7 mouse cellular contexts compared by ENCODE assay signal in genomic region chr5:30912156-30912555, GRCm38 (mm10). TPM values are rescaled to one million over a fixed set of nuclear protein-coding genes. Genes with fewer than 3 reads are reported as not detected.
A peak's percentile ranks its signal among the peaks of the same experiment; 100 is the strongest.
DNase-seq lines count a peak whose midpoint lies in the region; ATAC-seq and TF ChIP-seq lines count a peak whose summit lies in the region.

No protein-coding gene starts in this region.

- WGBS in midbrain, embryonic 12.5 days: 67% methylated on average over 5 of the region's 5 CpGs
- 52% methylated on average over 5 of the region's 5 CpGs for WGBS in midbrain, postnatal 0 days
- 36% methylated on average over 5 of the region's 5 CpGs for WGBS in forebrain, embryonic 16.5 days
- 59% methylated on average over 5 of the region's 5 CpGs for WGBS in limb, embryonic 13.5 days
- 50% methylated on average over 5 of the region's 5 CpGs for WGBS in stomach, postnatal 0 days

- H3K27me3 ChIP-seq in midbrain, embryonic 12.5 days: peaks cover 3% of the 10 kb centered on the region; the same call in 1 of the 2 replicates
- H3K27me3 ChIP-seq in midbrain, postnatal 0 days (ENCODE audit: insufficient read depth, low read length): no peaks in the 10 kb centered on the region
- no peaks in the 10 kb centered on the region for H3K27me3 ChIP-seq in forebrain, embryonic 16.5 days (replicated peaks; ENCODE audit: control insufficient read depth, insufficient read depth, low read length)
- no peaks in the 10 kb centered on the region for H3K27me3 ChIP-seq in limb, embryonic 13.5 days
- H3K27me3 ChIP-seq in stomach, postnatal 0 days (ENCODE audit: control insufficient read depth, insufficient read depth, low read length): no peaks in the 10 kb centered on the region

- TF ChIP-seq EP300 in stomach, postnatal 0 days (optimal IDR thresholded peaks at IDR 0.05): no peak

- no peak for DNase-seq in midbrain, postnatal 0 days (ENCODE audit: low spot score)
- DNase-seq in stomach, postnatal 0 days (ENCODE audit: low spot score): no peak
- DNase-seq in spleen, adult 18-20 months: no peak
- no peak for DNase-seq in frontal cortex, adult 2 months (ENCODE audit: extremely low spot score in 1 of 2, low spot score in 1 of 2)

- H3K27ac ChIP-seq in midbrain, embryonic 12.5 days (replicated peaks): peak overlapping the region; percentile 79
- H3K27ac ChIP-seq in midbrain, postnatal 0 days (ENCODE audit: low read depth, low read length): no peak overlapping the region
- peak overlapping the region; percentile 17; the same call in 1 of the 2 replicates for H3K27ac ChIP-seq in forebrain, embryonic 16.5 days (ENCODE audit: low read length)
- peak overlapping the region; percentile 99 for H3K27ac ChIP-seq in limb, embryonic 13.5 days
- H3K27ac ChIP-seq in stomach, postnatal 0 days (replicated peaks): peak overlapping the region; percentile 92

- H3K4me3 ChIP-seq in midbrain, embryonic 12.5 days: no peak overlapping the region
- H3K4me3 ChIP-seq in midbrain, postnatal 0 days (ENCODE audit: low read depth, low read length): no peak overlapping the region
- no peak overlapping the region for H3K4me3 ChIP-seq in forebrain, embryonic 16.5 days (replicated peaks; ENCODE audit: low read length)
- no peak overlapping the region for H3K4me3 ChIP-seq in limb, embryonic 13.5 days
- no peak overlapping the region for H3K4me3 ChIP-seq in stomach, postnatal 0 days (ENCODE audit: low read depth, low read length)

- ATAC-seq in midbrain, embryonic 12.5 days (ENCODE audit: low FRiP score, low read depth): no peak
- no peak for ATAC-seq in midbrain, postnatal 0 days (ENCODE audit: low FRiP score)
- ATAC-seq in forebrain, embryonic 16.5 days: no peak
- ATAC-seq in limb, embryonic 13.5 days (ENCODE audit: low FRiP score, low read depth): no peak
- no peak for ATAC-seq in stomach, postnatal 0 days (ENCODE audit: low FRiP score, low TSS enrichment)

- H3K4me2 ChIP-seq in midbrain, embryonic 12.5 days (replicated peaks): no peak overlapping the region
- no peak overlapping the region for H3K4me2 ChIP-seq in midbrain, postnatal 0 days (ENCODE audit: low read depth, low read length, poor library complexity, severe bottlenecking)
- no peak overlapping the region for H3K4me2 ChIP-seq in forebrain, embryonic 16.5 days (ENCODE audit: low read length)
- peak overlapping the region; percentile 99 for H3K4me2 ChIP-seq in limb, embryonic 13.5 days (replicated peaks)
- H3K4me2 ChIP-seq in stomach, postnatal 0 days (replicated peaks; ENCODE audit: low read depth): no peak overlapping the region

- no peaks in the 10 kb centered on the region for H3K36me3 ChIP-seq in midbrain, embryonic 12.5 days
- H3K36me3 ChIP-seq in midbrain, postnatal 0 days (ENCODE audit: insufficient read depth, low read length): no peaks in the 10 kb centered on the region
- no peaks in the 10 kb centered on the region for H3K36me3 ChIP-seq in forebrain, embryonic 16.5 days (ENCODE audit: control insufficient read depth, insufficient read depth)
- peaks cover 6% of the 10 kb centered on the region for H3K36me3 ChIP-seq in limb, embryonic 13.5 days
- H3K36me3 ChIP-seq in stomach, postnatal 0 days (ENCODE audit: control insufficient read depth, insufficient read depth, low read length): peaks cover 2% of the 10 kb centered on the region; the same call in 1 of the 2 replicates

- no peaks in the 10 kb centered on the region for H3K9me3 ChIP-seq in midbrain, embryonic 12.5 days
- H3K9me3 ChIP-seq in midbrain, postnatal 0 days (ENCODE audit: low read length): no peaks in the 10 kb centered on the region
- no peaks in the 10 kb centered on the region for H3K9me3 ChIP-seq in forebrain, embryonic 16.5 days (ENCODE audit: control insufficient read depth, low read length)
- no peaks in the 10 kb centered on the region for H3K9me3 ChIP-seq in limb, embryonic 13.5 days
- H3K9me3 ChIP-seq in stomach, postnatal 0 days (ENCODE audit: control insufficient read depth, low read length): no peaks in the 10 kb centered on the region

- no peak overlapping the region for H3K9ac ChIP-seq in midbrain, embryonic 12.5 days (replicated peaks)
- no peak overlapping the region for H3K9ac ChIP-seq in midbrain, postnatal 0 days (replicated peaks; ENCODE audit: low read length, poor library complexity, severe bottlenecking)
- no peak overlapping the region for H3K9ac ChIP-seq in forebrain, embryonic 16.5 days (replicated peaks; ENCODE audit: low read depth, low read length)
- peak overlapping the region; percentile 31; the same call in 1 of the 2 replicates for H3K9ac ChIP-seq in limb, embryonic 13.5 days
- H3K9ac ChIP-seq in stomach, postnatal 0 days (ENCODE audit: low read length): 0 out of 2 replicates have a peak overlapping the region, but pooled peaks have one; percentile 9

- no peak for TF ChIP-seq CTCF in midbrain, postnatal 0 days (IDR thresholded peaks at IDR 0.05)
- TF ChIP-seq CTCF in stomach, postnatal 0 days (IDR thresholded peaks at IDR 0.05; ENCODE audit: low read depth): no peak

- peaks cover 43% of the 10 kb centered on the region for H3K4me1 ChIP-seq in midbrain, embryonic 12.5 days
- peaks cover 8% of the 10 kb centered on the region for H3K4me1 ChIP-seq in midbrain, postnatal 0 days (ENCODE audit: insufficient read depth, low read length)
- peaks cover 20% of the 10 kb centered on the region for H3K4me1 ChIP-seq in forebrain, embryonic 16.5 days (replicated peaks; ENCODE audit: control insufficient read depth, insufficient read depth, low read length)
- H3K4me1 ChIP-seq in limb, embryonic 13.5 days: peaks cover 82% of the 10 kb centered on the region
- H3K4me1 ChIP-seq in stomach, postnatal 0 days (replicated peaks; ENCODE audit: control insufficient read depth, insufficient read depth): peaks cover 14% of the 10 kb centered on the region

RNA-seq across cellular contexts. Expression of gene Emilin1, which starts 1.0 kb away (rescaled TPM):
- polyA plus RNA-seq in midbrain, embryonic 12.5 days (2016; fragmentation: Nextera tagmentation; extraction: Ambion mirVana): 49.8 and 79.9 TPM in 2 replicates
- total RNA-seq in midbrain, postnatal 0 days (2014; rRNA removed): 7.4 and 11.8 TPM in 2 replicates
- 9.0 and 9.8 TPM in 2 replicates for polyA plus RNA-seq in midbrain, postnatal 0 days (2015; fragmentation: Nextera tagmentation; extraction: Ambion mirVana)
- polyA plus RNA-seq in forebrain, embryonic 16.5 days (2015; fragmentation: Nextera tagmentation; extraction: Ambion mirVana): 13.5 and 20.5 TPM in 2 replicates
- 279 and 281 TPM in 2 replicates for polyA plus RNA-seq in limb, embryonic 13.5 days (2015; fragmentation: Nextera tagmentation; extraction: Ambion mirVana)
- 85.6 and 97.0 TPM in 2 replicates for polyA plus RNA-seq in stomach, postnatal 0 days (2015; fragmentation: Nextera tagmentation; extraction: Ambion mirVana)
- 4.2 and 4.7 TPM in 2 replicates for polyA plus RNA-seq in frontal cortex, adult 2 months (2012; rRNA removed)

RNA-seq across cellular contexts. Expression of gene Ost4, which starts 4.6 kb away (rescaled TPM):
- polyA plus RNA-seq in midbrain, embryonic 12.5 days (2016; fragmentation: Nextera tagmentation; extraction: Ambion mirVana): 298 and 304 TPM in 2 replicates
- 123 and 126 TPM in 2 replicates for total RNA-seq in midbrain, postnatal 0 days (2014; rRNA removed)
- polyA plus RNA-seq in midbrain, postnatal 0 days (2015; fragmentation: Nextera tagmentation; extraction: Ambion mirVana): 175 and 201 TPM in 2 replicates
- polyA plus RNA-seq in forebrain, embryonic 16.5 days (2015; fragmentation: Nextera tagmentation; extraction: Ambion mirVana): 216 and 217 TPM in 2 replicates
- 408 and 424 TPM in 2 replicates for polyA plus RNA-seq in limb, embryonic 13.5 days (2015; fragmentation: Nextera tagmentation; extraction: Ambion mirVana)
- 368 and 397 TPM in 2 replicates for polyA plus RNA-seq in stomach, postnatal 0 days (2015; fragmentation: Nextera tagmentation; extraction: Ambion mirVana)
- polyA plus RNA-seq in frontal cortex, adult 2 months (2012; rRNA removed): 158 and 207 TPM in 2 replicates

RNA-seq across cellular contexts. Expression of gene Khk, which starts 9.1 kb away (rescaled TPM):
- 5.6 TPM in 2 replicates for polyA plus RNA-seq in midbrain, embryonic 12.5 days (2016; fragmentation: Nextera tagmentation; extraction: Ambion mirVana)
- total RNA-seq in midbrain, postnatal 0 days (2014; rRNA removed): 1.4 and 12.3 TPM in 2 replicates
- polyA plus RNA-seq in midbrain, postnatal 0 days (2015; fragmentation: Nextera tagmentation; extraction: Ambion mirVana): 14.3 and 17.6 TPM in 2 replicates
- 6.3 and 7.7 TPM in 2 replicates for polyA plus RNA-seq in forebrain, embryonic 16.5 days (2015; fragmentation: Nextera tagmentation; extraction: Ambion mirVana)
- polyA plus RNA-seq in limb, embryonic 13.5 days (2015; fragmentation: Nextera tagmentation; extraction: Ambion mirVana): 20.0 and 22.6 TPM in 2 replicates
- polyA plus RNA-seq in stomach, postnatal 0 days (2015; fragmentation: Nextera tagmentation; extraction: Ambion mirVana): 28.4 and 33.6 TPM in 2 replicates
- polyA plus RNA-seq in frontal cortex, adult 2 months (2012; rRNA removed): 28.4 and 30.6 TPM in 2 replicates

RNA-seq across cellular contexts. Expression of gene Agbl5, which starts 23.7 kb away (rescaled TPM):
- polyA plus RNA-seq in midbrain, embryonic 12.5 days (2016; fragmentation: Nextera tagmentation; extraction: Ambion mirVana): 30.6 and 32.1 TPM in 2 replicates
- total RNA-seq in midbrain, postnatal 0 days (2014; rRNA removed): 50.7 and 73.4 TPM in 2 replicates
- 19.1 and 22.3 TPM in 2 replicates for polyA plus RNA-seq in midbrain, postnatal 0 days (2015; fragmentation: Nextera tagmentation; extraction: Ambion mirVana)
- 22.7 and 23.3 TPM in 2 replicates for polyA plus RNA-seq in forebrain, embryonic 16.5 days (2015; fragmentation: Nextera tagmentation; extraction: Ambion mirVana)
- 32.5 and 34.0 TPM in 2 replicates for polyA plus RNA-seq in limb, embryonic 13.5 days (2015; fragmentation: Nextera tagmentation; extraction: Ambion mirVana)
- 6.9 and 9.1 TPM in 2 replicates for polyA plus RNA-seq in stomach, postnatal 0 days (2015; fragmentation: Nextera tagmentation; extraction: Ambion mirVana)
- 24.2 and 25.4 TPM in 2 replicates for polyA plus RNA-seq in frontal cortex, adult 2 months (2012; rRNA removed)

RNA-seq across cellular contexts. Expression of gene Cgref1, which starts 33.2 kb away (rescaled TPM):
- polyA plus RNA-seq in midbrain, embryonic 12.5 days (2016; fragmentation: Nextera tagmentation; extraction: Ambion mirVana): 7.8 and 9.0 TPM in 2 replicates
- 162 and 185 TPM in 2 replicates for total RNA-seq in midbrain, postnatal 0 days (2014; rRNA removed)
- 108 TPM in 2 replicates for polyA plus RNA-seq in midbrain, postnatal 0 days (2015; fragmentation: Nextera tagmentation; extraction: Ambion mirVana)
- polyA plus RNA-seq in forebrain, embryonic 16.5 days (2015; fragmentation: Nextera tagmentation; extraction: Ambion mirVana): 15.8 and 29.0 TPM in 2 replicates
- polyA plus RNA-seq in limb, embryonic 13.5 days (2015; fragmentation: Nextera tagmentation; extraction: Ambion mirVana): 7.6 and 8.7 TPM in 2 replicates
- 22.5 and 24.8 TPM in 2 replicates for polyA plus RNA-seq in stomach, postnatal 0 days (2015; fragmentation: Nextera tagmentation; extraction: Ambion mirVana)
- 25.6 and 39.1 TPM in 2 replicates for polyA plus RNA-seq in frontal cortex, adult 2 months (2012; rRNA removed)

Comparison
In these comparisons a context has a peak if more than half of its experiments do, and no peak if none do; other contexts are left out.
1. H3K9ac ChIP-seq: peak in limb, embryonic 13.5 days (single experiment) and stomach, postnatal 0 days (single experiment); none in midbrain, embryonic 12.5 days (single experiment), midbrain, postnatal 0 days (single experiment) and forebrain, embryonic 16.5 days (single experiment).